In genomic region chr13:97546936-97547335, GRCm38 (mm10) we compare ENCODE assay signal across 10 mouse cellular contexts.
DNase-seq lines count a peak whose midpoint lies in the region; ATAC-seq and TF ChIP-seq lines count a peak whose summit lies in the region.
"Had no signal": no experiment of that assay in that cellular context is flagged by ENCODE, and none has a peak within 500 bp of the region (broad histone marks: within the 10 kb centered on the region; RNA-seq: fewer than 3 reads in every experiment).

No protein-coding gene starts in this region.

- TF ChIP-seq EP300 in stomach, postnatal 0 days (optimal IDR thresholded peaks at IDR 0.05): no peak

- no peak for TF ChIP-seq CTCF in hindbrain, postnatal 0 days (IDR thresholded peaks at IDR 0.05; ENCODE audit: low read depth)
- TF ChIP-seq CTCF in stomach, postnatal 0 days (IDR thresholded peaks at IDR 0.05; ENCODE audit: low read depth): no peak

- peaks cover 22% of the 10 kb centered on the region for H3K4me1 ChIP-seq in hindbrain, embryonic 13.5 days (replicated peaks)
- no peaks in the 10 kb centered on the region for H3K4me1 ChIP-seq in hindbrain, embryonic 11.5 days (replicated peaks; ENCODE audit: control insufficient read depth, insufficient read depth, low read length)
- H3K4me1 ChIP-seq in midbrain, embryonic 11.5 days (ENCODE audit: control insufficient read depth, insufficient read depth, low read length): no peaks in the 10 kb centered on the region; the same call in 1 of the 2 replicates
- peaks cover 5% of the 10 kb centered on the region; the same call in 1 of the 2 replicates for H3K4me1 ChIP-seq in midbrain, embryonic 13.5 days (replicated peaks)
- peaks cover 6% of the 10 kb centered on the region; the same call in 1 of the 2 replicates for H3K4me1 ChIP-seq in hindbrain, postnatal 0 days (ENCODE audit: insufficient read depth, low read length)
- no peaks in the 10 kb centered on the region for H3K4me1 ChIP-seq in stomach, postnatal 0 days (replicated peaks; ENCODE audit: control insufficient read depth, insufficient read depth)

- peaks cover 5% of the 10 kb centered on the region for H3K9me3 ChIP-seq in hindbrain, embryonic 13.5 days
- H3K9me3 ChIP-seq in hindbrain, embryonic 11.5 days (ENCODE audit: control insufficient read depth, low read length): no peaks in the 10 kb centered on the region
- H3K9me3 ChIP-seq in midbrain, embryonic 11.5 days (ENCODE audit: control insufficient read depth, low read length): no peaks in the 10 kb centered on the region
- no peaks in the 10 kb centered on the region; the same call in 1 of the 2 replicates for H3K9me3 ChIP-seq in midbrain, embryonic 13.5 days
- no peaks in the 10 kb centered on the region for H3K9me3 ChIP-seq in hindbrain, postnatal 0 days (ENCODE audit: low read length)
- no peaks in the 10 kb centered on the region for H3K9me3 ChIP-seq in stomach, postnatal 0 days (ENCODE audit: control insufficient read depth, low read length)

- 58% methylated on average over 5 of the region's 5 CpGs for WGBS in hindbrain, embryonic 13.5 days
- 62% methylated on average over 5 of the region's 5 CpGs for WGBS in hindbrain, embryonic 11.5 days
- WGBS in midbrain, embryonic 11.5 days: 57% methylated on average over 5 of the region's 5 CpGs
- 58% methylated on average over 5 of the region's 5 CpGs for WGBS in midbrain, embryonic 13.5 days
- 52% methylated on average over 5 of the region's 5 CpGs for WGBS in hindbrain, postnatal 0 days
- 63% methylated on average over 5 of the region's 5 CpGs for WGBS in stomach, postnatal 0 days

- no peaks in the 10 kb centered on the region for H3K27me3 ChIP-seq in hindbrain, embryonic 13.5 days
- H3K27me3 ChIP-seq in hindbrain, embryonic 11.5 days (ENCODE audit: control insufficient read depth, insufficient read depth, low read length): no peaks in the 10 kb centered on the region
- no peaks in the 10 kb centered on the region for H3K27me3 ChIP-seq in midbrain, embryonic 11.5 days (ENCODE audit: control insufficient read depth, insufficient read depth, low read length)
- H3K27me3 ChIP-seq in midbrain, embryonic 13.5 days: no peaks in the 10 kb centered on the region
- H3K27me3 ChIP-seq in hindbrain, postnatal 0 days (ENCODE audit: insufficient read depth, low read length): no peaks in the 10 kb centered on the region
- no peaks in the 10 kb centered on the region for H3K27me3 ChIP-seq in stomach, postnatal 0 days (ENCODE audit: control insufficient read depth, insufficient read depth, low read length)

- ATAC-seq in hindbrain, embryonic 13.5 days (ENCODE audit: low FRiP score): no peak
- ATAC-seq in hindbrain, embryonic 11.5 days (ENCODE audit: low FRiP score): no peak
- no peak for ATAC-seq in midbrain, embryonic 11.5 days (ENCODE audit: low FRiP score)
- no peak for ATAC-seq in midbrain, embryonic 13.5 days
- no peak for ATAC-seq in hindbrain, postnatal 0 days
- ATAC-seq in stomach, postnatal 0 days (ENCODE audit: low FRiP score, low TSS enrichment): no peak
- ATAC-seq in activated CD4-positive, CD25-positive, alpha-beta regulatory T cell, adult 4 months: no peak

- H3K4me3 ChIP-seq in hindbrain, embryonic 13.5 days: no peak overlapping the region
- H3K4me3 ChIP-seq in hindbrain, embryonic 11.5 days (ENCODE audit: low read depth, low read length): no peak overlapping the region
- H3K4me3 ChIP-seq in midbrain, embryonic 11.5 days (ENCODE audit: low read depth, low read length): no peak overlapping the region
- no peak overlapping the region for H3K4me3 ChIP-seq in midbrain, embryonic 13.5 days (replicated peaks)
- no peak overlapping the region for H3K4me3 ChIP-seq in hindbrain, postnatal 0 days (ENCODE audit: low read length)
- H3K4me3 ChIP-seq in stomach, postnatal 0 days (ENCODE audit: low read depth, low read length): no peak overlapping the region

- peak overlapping the region; percentile 5; the same call in 1 of the 2 replicates for H3K27ac ChIP-seq in hindbrain, embryonic 13.5 days
- no peak overlapping the region for H3K27ac ChIP-seq in hindbrain, embryonic 11.5 days (ENCODE audit: low read depth, low read length)
- H3K27ac ChIP-seq in midbrain, embryonic 11.5 days (ENCODE audit: low read depth, low read length): 0 out of 2 replicates have a peak overlapping the region, but pooled peaks have one; percentile 6
- H3K27ac ChIP-seq in midbrain, embryonic 13.5 days: no peak overlapping the region; the same call in 1 of the 2 replicates
- 0 out of 2 replicates have a peak overlapping the region, but pooled peaks have one; percentile 32 for H3K27ac ChIP-seq in hindbrain, postnatal 0 days
- peak overlapping the region; percentile 71; the same call in 1 of the 2 replicates for H3K27ac ChIP-seq in stomach, postnatal 0 days (replicated peaks)

- H3K4me2 ChIP-seq in hindbrain, embryonic 13.5 days: no peak overlapping the region
- H3K4me2 ChIP-seq in hindbrain, embryonic 11.5 days (replicated peaks; ENCODE audit: low read depth, low read length): no peak overlapping the region
- H3K4me2 ChIP-seq in midbrain, embryonic 11.5 days: no peak overlapping the region
- H3K4me2 ChIP-seq in midbrain, embryonic 13.5 days (replicated peaks): no peak overlapping the region
- no peak overlapping the region for H3K4me2 ChIP-seq in hindbrain, postnatal 0 days (ENCODE audit: low read depth, low read length)
- no peak overlapping the region for H3K4me2 ChIP-seq in stomach, postnatal 0 days (replicated peaks; ENCODE audit: low read depth)

- H3K36me3 ChIP-seq in hindbrain, embryonic 13.5 days: no peaks in the 10 kb centered on the region
- no peaks in the 10 kb centered on the region for H3K36me3 ChIP-seq in hindbrain, embryonic 11.5 days (ENCODE audit: control insufficient read depth, insufficient read depth, low read length)
- H3K36me3 ChIP-seq in midbrain, embryonic 11.5 days (ENCODE audit: control insufficient read depth, insufficient read depth, low read length): no peaks in the 10 kb centered on the region
- H3K36me3 ChIP-seq in midbrain, embryonic 13.5 days: no peaks in the 10 kb centered on the region
- H3K36me3 ChIP-seq in hindbrain, postnatal 0 days (ENCODE audit: insufficient read depth, low read length): no peaks in the 10 kb centered on the region
- no peaks in the 10 kb centered on the region for H3K36me3 ChIP-seq in stomach, postnatal 0 days (ENCODE audit: control insufficient read depth, insufficient read depth, low read length)

- no peak for DNase-seq in hindbrain, embryonic 11.5 days (ENCODE audit: low spot score)
- peak; percentile 86 for DNase-seq in midbrain, embryonic 11.5 days (ENCODE audit: low spot score, missing footprints)
- DNase-seq in hindbrain, postnatal 0 days (ENCODE audit: low spot score): no peak
- DNase-seq in stomach, postnatal 0 days (ENCODE audit: low spot score): no peak
- DNase-seq: gastrocnemius, postnatal 25 days; kidney, adult 11 months; thymus, adult 18-20 months had no signal

- H3K9ac ChIP-seq in hindbrain, embryonic 13.5 days: no peak overlapping the region
- no peak overlapping the region for H3K9ac ChIP-seq in hindbrain, embryonic 11.5 days (ENCODE audit: low read depth, low read length)
- no peak overlapping the region for H3K9ac ChIP-seq in midbrain, embryonic 11.5 days (ENCODE audit: low read length)
- H3K9ac ChIP-seq in midbrain, embryonic 13.5 days (replicated peaks): no peak overlapping the region
- no peak overlapping the region for H3K9ac ChIP-seq in hindbrain, postnatal 0 days (replicated peaks; ENCODE audit: low read length)
- H3K9ac ChIP-seq in stomach, postnatal 0 days (ENCODE audit: low read length): no peak overlapping the region

Comparison
In these comparisons a context has a peak if more than half of its experiments do, and no peak if none do; other contexts are left out.
1. H3K27ac ChIP-seq: peak in hindbrain, embryonic 13.5 days (single experiment), midbrain, embryonic 11.5 days (single experiment), hindbrain, postnatal 0 days (single experiment) and stomach, postnatal 0 days (single experiment); none in hindbrain, embryonic 11.5 days (single experiment) and midbrain, embryonic 13.5 days (single experiment).